Mouse (Mus musculus) neural tube, embryonic 14.5 days (tissue): ENCODE measurements around the gene Nploc4. TPM values are rescaled to one million over a fixed set of nuclear protein-coding genes. Genes with fewer than 3 reads are reported as not detected.

Experiments used
- ATAC-seq: fragments of 200-750 bp; cut with Nextera tagmentation; 2 replicates; pipeline ENCODE4 v1.8.0; 2017; ENCODE audit warnings: low read depth, mild to moderate bottlenecking, moderate TSS enrichment, moderate library complexity
- H3K27ac ChIP-seq: fragments of 300-500 bp; sonication (generic); 2 replicates; pipeline ENCODE4 v1.5.1; 2014; ENCODE audit warnings: low read depth, mild to moderate bottlenecking, control low read depth, low read length, moderate library complexity, mixed read lengths
- H3K27me3 ChIP-seq: fragments of 300-500 bp; sonication (generic); 2 replicates; pipeline ENCODE4 v1.6.1; 2014; ENCODE audit warnings: low read length; ENCODE audit not compliant: control insufficient read depth, insufficient read depth
- H3K36me3 ChIP-seq: fragments of 300-500 bp; sonication (generic); 2 replicates; pipeline ENCODE4 v1.6.1; 2014; ENCODE audit warnings: low read length, mixed read lengths; ENCODE audit not compliant: control insufficient read depth, insufficient read depth
- H3K4me1 ChIP-seq: fragments of 300-500 bp; sonication (generic); 2 replicates; pipeline ENCODE4 v1.6.1; 2014; ENCODE audit warnings: low read length; ENCODE audit not compliant: control insufficient read depth, insufficient read depth
- H3K4me2 ChIP-seq: fragments of 300-500 bp; sonication (generic); 2 replicates; pipeline ENCODE4 v1.6.1; 2014; ENCODE audit warnings: mild to moderate bottlenecking, low read depth, low read length, control low read depth
- H3K4me3 ChIP-seq: fragments of 300-500 bp; sonication (generic); 2 replicates; pipeline ENCODE4 v1.5.1; 2014; ENCODE audit warnings: low read depth, low read length, control low read depth, mixed read lengths
- H3K9ac ChIP-seq: fragments of 300-500 bp; sonication (generic); replicated peaks from 2 replicates; pipeline ENCODE4 v1.6.1; 2014; ENCODE audit warnings: low read depth, mild to moderate bottlenecking, control low read depth, low read length, mixed read lengths
- H3K9me3 ChIP-seq: fragments of 300-500 bp; sonication (generic); 2 replicates; pipeline ENCODE4 v1.6.1; 2016; ENCODE audit warnings: low read length; ENCODE audit not compliant: control insufficient read depth
- WGBS: fragments of 180-500 bp; shearing (Covaris S2); extraction: QIAGEN DNeasy Blood & Tissue Kit; methylation state at CpG from one replicate; pipeline ENCODE4 v1.1.7; 2014; 5-methylcytosine and 5-hydroxymethylcytosine counted together
- polyA plus RNA-seq: library from polyadenylated mRNA; unstranded; fragments of >200 nt; fragmentation: Nextera tagmentation; extraction: Ambion mirVana; gene quantifications from 2 replicates; pipeline ENCODE4 v1.2.1, GENCODE M21; 2014

Gene Nploc4
- polyA plus RNA-seq, 1 experiment from 2014 or later: 31.1 TPM

DNA sequence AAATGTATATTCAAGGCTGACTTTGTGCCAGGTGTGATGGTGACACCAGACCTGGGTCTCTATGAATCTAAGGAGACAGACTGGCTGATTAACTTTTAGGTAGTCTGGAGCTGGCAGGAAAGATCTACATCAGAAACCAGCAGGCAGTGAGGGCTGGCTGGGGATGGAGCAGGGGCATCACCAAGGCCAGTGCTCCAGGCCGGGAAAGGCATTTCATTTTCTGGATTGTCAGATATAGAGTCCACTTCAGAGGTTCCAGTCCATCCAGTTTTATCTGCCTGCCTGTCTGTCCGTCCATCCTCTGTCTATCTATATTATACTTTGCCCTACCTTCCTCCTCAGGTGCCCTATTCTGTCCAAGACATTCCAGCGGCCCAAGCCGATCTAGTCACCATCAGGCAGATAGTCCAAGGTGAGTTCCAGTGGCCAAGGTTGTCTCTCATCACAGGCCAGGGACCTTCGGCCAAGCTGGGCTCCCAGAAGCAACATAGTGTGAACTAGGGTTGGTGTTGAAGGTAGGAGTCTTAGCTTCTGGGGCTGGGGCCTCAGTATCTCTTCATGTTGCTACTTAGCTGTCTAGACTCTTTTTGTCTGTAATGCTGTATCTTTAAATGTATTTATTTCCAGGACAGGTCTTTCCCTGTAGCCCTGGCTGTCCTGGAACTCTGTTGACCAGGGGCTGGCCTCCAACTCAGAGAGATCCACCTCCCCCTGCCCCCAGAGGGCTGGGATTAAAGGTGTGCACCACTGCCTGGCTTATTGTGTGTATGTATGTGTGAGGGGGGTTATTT is 93.8 kb downstream of the Nploc4 start:
- no peak overlapping the region for H3K4me3 ChIP-seq

DNA sequence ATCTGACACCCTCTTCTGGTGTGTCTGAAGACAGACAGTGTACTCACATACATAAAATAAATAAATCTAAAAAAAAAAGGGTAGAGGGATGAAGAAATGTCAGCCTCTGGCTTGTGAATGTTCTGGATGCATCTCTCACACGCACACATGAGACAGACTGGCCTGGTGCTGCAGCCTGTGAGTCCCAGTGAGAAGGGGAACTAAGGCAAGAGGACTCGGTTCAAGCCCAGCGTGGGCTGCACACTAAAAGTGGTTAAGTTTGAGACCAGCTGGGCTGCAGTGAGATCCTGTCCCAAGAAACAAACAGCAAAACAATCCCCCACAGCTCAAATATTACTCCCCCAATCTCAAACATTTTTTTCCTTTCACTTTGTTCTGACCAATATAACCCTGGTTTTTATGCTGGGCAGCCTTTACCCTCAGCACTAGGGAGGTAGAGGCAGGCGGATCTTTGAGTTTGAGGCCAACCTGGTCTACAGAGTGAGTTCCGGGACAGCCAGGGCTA is 94.8 kb downstream of the Nploc4 start:
- peaks cover 9% of the 10 kb centered on the region for H3K36me3 ChIP-seq
- H3K4me2 ChIP-seq: no peak overlapping the region
- WGBS: 90% methylated on average over 5 of the region's 5 CpGs
- H3K27ac ChIP-seq: no peak overlapping the region
- no peak overlapping the region for H3K9ac ChIP-seq
- H3K27me3 ChIP-seq: no peaks in the 10 kb centered on the region
- ATAC-seq: no peak
- peaks cover 6% of the 10 kb centered on the region; the same call in 1 of the 2 replicates for H3K4me1 ChIP-seq
- no peaks in the 10 kb centered on the region for H3K9me3 ChIP-seq
- H3K4me3 ChIP-seq: no peak overlapping the region

More for the DNA sequence above, 93.8 kb downstream of the Nploc4 start:
- Histone ChIP-seq H3K27ac (no peak overlapping the region; the same call in 1 of the 2 replicates), H3K36me3 (peaks cover 9% of the 10 kb centered on the region), H3K4me1 (peaks cover 6% of the 10 kb centered on the region; the same call in 1 of the 2 replicates), H3K9me3 (no peaks in the 10 kb centered on the region), H3K4me2 (peak overlapping the region; percentile 8; the same call in 1 of the 2 replicates), H3K9ac (no peak overlapping the region), H3K27me3 (no peaks in the 10 kb centered on the region)
- WGBS: 78% methylated on average over 5 of the region's 5 CpGs
- ATAC-seq: no peak

- H3K4me3 ChIP-seq: no peak overlapping the region
- no peaks in the 10 kb centered on the region for H3K9me3 ChIP-seq
- 92% methylated on average over 4 of the region's 4 CpGs for WGBS
These were observed 95.8 kb downstream of the Nploc4 start for GRCm38 (mm10) chr11:120341661-120342060.

GRCm38 (mm10) chr11:120339978-120340513 is 97.5 kb downstream of the Nploc4 start:
- Histone ChIP-seq H3K4me2 (no peak overlapping the region), H3K9ac (no peak overlapping the region), H3K27ac (no peak overlapping the region), H3K4me3 (no peak overlapping the region), H3K9me3 (no peaks in the 10 kb centered on the region), H3K4me1 (peaks cover 2% of the 10 kb centered on the region; the same call in 1 of the 2 replicates), H3K27me3 (no peaks in the 10 kb centered on the region), H3K36me3 (peaks cover 2% of the 10 kb centered on the region)
- ATAC-seq: no peak
- 92% methylated on average over 10 of the region's 10 CpGs for WGBS

More at GRCm38 (mm10) chr11:120341661-120342060, 95.8 kb downstream of the Nploc4 start:
- no peak overlapping the region for H3K27ac ChIP-seq
- no peak overlapping the region for H3K4me2 ChIP-seq
- no peak for ATAC-seq
- H3K4me1 ChIP-seq: peaks cover 6% of the 10 kb centered on the region; the same call in 1 of the 2 replicates
- H3K9ac ChIP-seq: no peak overlapping the region
- H3K27me3 ChIP-seq: no peaks in the 10 kb centered on the region
- peaks cover 6% of the 10 kb centered on the region for H3K36me3 ChIP-seq

- Histone ChIP-seq H3K27ac (no peak overlapping the region), H3K4me1 (no peaks in the 10 kb centered on the region), H3K4me2 (no peak overlapping the region), H3K36me3 (no peaks in the 10 kb centered on the region), H3K4me3 (no peak overlapping the region), H3K27me3 (no peaks in the 10 kb centered on the region), H3K9me3 (no peaks in the 10 kb centered on the region), H3K9ac (no peak overlapping the region)
- WGBS: 75% methylated on average over 3 of the region's 3 CpGs
- no peak for ATAC-seq
These were observed 98.7 kb downstream of the Nploc4 start for GRCm38 (mm10) chr11:120338786-120339185.

DNA sequence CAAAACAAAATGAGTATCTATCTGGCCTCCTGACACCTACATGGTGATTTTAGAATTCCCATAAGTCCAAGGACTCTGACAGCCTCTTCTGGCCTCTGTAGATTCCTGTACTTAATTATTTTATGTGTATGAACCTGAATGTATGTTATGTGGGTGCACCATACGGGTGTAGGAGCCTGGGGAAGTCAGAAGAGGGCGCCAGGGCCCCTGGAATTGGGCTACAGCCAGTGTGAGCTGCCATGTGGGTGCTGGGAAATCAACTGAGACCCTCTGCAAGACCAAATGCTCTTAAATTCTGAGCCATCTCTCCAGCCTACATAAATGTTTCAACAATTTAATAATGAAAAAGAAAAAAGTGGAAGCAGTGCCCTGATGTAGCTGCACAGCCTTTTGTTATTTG is 100.1 kb downstream of the Nploc4 start:
- Histone ChIP-seq H3K9me3 (no peaks in the 10 kb centered on the region), H3K4me1 (no peaks in the 10 kb centered on the region), H3K36me3 (no peaks in the 10 kb centered on the region), H3K27ac (no peak overlapping the region), H3K4me3 (no peak overlapping the region), H3K4me2 (no peak overlapping the region), H3K27me3 (no peaks in the 10 kb centered on the region), H3K9ac (no peak overlapping the region)
- no peak for ATAC-seq
- WGBS: 41% methylated on average over 2 of the region's 2 CpGs

- no peak overlapping the region for H3K4me3 ChIP-seq
- no peaks in the 10 kb centered on the region for H3K36me3 ChIP-seq
- H3K9ac ChIP-seq: no peak overlapping the region
- 85% methylated on average over 6 of the region's 6 CpGs for WGBS
- no peak overlapping the region for H3K27ac ChIP-seq
- no peaks in the 10 kb centered on the region for H3K27me3 ChIP-seq
- no peak for ATAC-seq
- no peaks in the 10 kb centered on the region for H3K4me1 ChIP-seq
- H3K9me3 ChIP-seq: no peaks in the 10 kb centered on the region
- H3K4me2 ChIP-seq: no peak overlapping the region
These were observed 102.0 kb downstream of the Nploc4 start for GRCm38 (mm10) chr11:120335431-120336021.
